Mouse (Mus musculus): ENCODE results near the gene Serpinb1c. TPM values are rescaled to one million over a fixed set of nuclear protein-coding genes. Genes with fewer than 3 reads are reported as not detected.
"Not testable (repeated sequence)": the region's sequence is repeated elsewhere in the genome, so short reads cannot be mapped to it uniquely, and the experiment has no call there.

Gene Serpinb1c
- polyA plus RNA-seq (2014; fragmentation: Nextera tagmentation; extraction: Ambion mirVana) = not detected in 2 replicates

DNA sequence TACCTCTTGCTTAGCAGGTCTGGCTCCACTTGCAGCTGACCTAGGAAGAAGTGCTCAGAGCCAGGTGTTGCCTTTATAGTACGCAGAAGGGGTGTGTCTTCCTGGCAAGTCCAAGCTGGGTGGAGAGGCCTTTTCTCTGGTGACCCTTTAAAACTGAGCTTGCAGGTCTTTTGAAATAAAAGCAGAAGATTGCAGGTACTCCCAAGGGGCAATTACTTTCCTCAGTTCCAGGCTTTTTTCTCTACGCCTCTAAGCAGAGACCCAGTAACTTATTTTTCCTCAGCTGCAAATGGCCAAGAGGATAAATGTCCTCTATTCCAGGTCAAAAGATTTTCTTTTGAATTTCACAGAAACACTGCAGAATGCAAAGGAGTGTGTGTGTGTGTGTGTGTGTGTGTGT lies at the start of gene Serpinb1c:
TSS of gene Serpinb1c (minus strand) at position 101 of the 400 bp plus-strand sequence.
- no peaks in the 10 kb centered on the region for H3K36me3 ChIP-seq (ENCODE audit: control insufficient read depth, insufficient read depth, low read length)
- H3K27me3 ChIP-seq (replicated peaks; ENCODE audit: control insufficient read depth, insufficient read depth, low read length) = no peaks in the 10 kb centered on the region
- no peaks in the 10 kb centered on the region for H3K9me3 ChIP-seq (ENCODE audit: control insufficient read depth, low read length)
- H3K4me3 ChIP-seq (ENCODE audit: low read depth, low read length) = no peak within 1 kb of the TSS
- H3K4me2 ChIP-seq (ENCODE audit: low read depth, low read length) = no peak within 1 kb of the TSS
- DNase-seq (ENCODE audit: low spot score) (no peak), ATAC-seq (ENCODE audit: low read depth) (no peak)
- H3K9ac ChIP-seq (ENCODE audit: low read depth, low read length) = no peak within 1 kb of the TSS
- 76% methylated on average over 2 of the region's 2 CpGs for WGBS
- H3K27ac ChIP-seq (replicated peaks; ENCODE audit: low read depth, low read length) = no peak within 1 kb of the TSS
- no peaks in the 10 kb centered on the region for H3K4me1 ChIP-seq (ENCODE audit: control insufficient read depth, insufficient read depth, low read length)

DNA sequence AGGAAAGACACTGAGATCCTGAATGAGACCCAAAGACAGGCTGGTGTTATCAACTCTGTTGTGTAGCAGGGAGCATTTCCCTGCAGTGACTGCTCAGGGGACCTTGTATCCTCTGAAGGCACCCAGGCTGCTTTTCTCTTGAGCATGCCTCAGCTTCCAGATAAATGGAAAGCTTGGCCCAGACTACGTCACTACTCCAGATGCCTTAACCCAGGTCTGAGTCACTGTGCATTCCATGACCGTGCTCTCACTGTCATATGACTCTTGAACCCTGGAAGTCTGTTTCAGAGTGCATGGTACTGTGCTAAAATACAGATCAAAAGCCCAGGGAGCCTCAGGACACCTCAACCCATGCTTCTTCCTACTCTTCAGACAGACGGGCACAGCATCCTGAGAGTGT lies 41.2 kb upstream of the Serpinb1c start:
- not testable (repeated sequence) for H3K27ac ChIP-seq (replicated peaks; ENCODE audit: low read depth, low read length); H3K27me3 ChIP-seq (replicated peaks; ENCODE audit: control insufficient read depth, insufficient read depth, low read length); ATAC-seq (ENCODE audit: low read depth); H3K9me3 ChIP-seq (ENCODE audit: control insufficient read depth, low read length); DNase-seq (ENCODE audit: low spot score); H3K36me3 ChIP-seq (ENCODE audit: control insufficient read depth, insufficient read depth, low read length); H3K4me2 ChIP-seq (ENCODE audit: low read depth, low read length); H3K4me3 ChIP-seq (ENCODE audit: low read depth, low read length); H3K4me1 ChIP-seq (ENCODE audit: control insufficient read depth, insufficient read depth, low read length); H3K9ac ChIP-seq (ENCODE audit: low read depth, low read length)
- WGBS = 78% methylated on average over 3 of the region's 3 CpGs

- ATAC-seq (ENCODE audit: low read depth); H3K4me3 ChIP-seq (ENCODE audit: low read depth, low read length): not testable (repeated sequence)
- 84% methylated on average over 4 of the region's 4 CpGs for WGBS
Observed at GRCm38 (mm10) chr13:32938275-32938674, 40.3 kb upstream of the Serpinb1c start.

GRCm38 (mm10) chr13:32934706-32935381 lies 36.8 kb upstream of the Serpinb1c start:
- peak; percentile 55; the same call in 1 of the 2 replicates for ATAC-seq (ENCODE audit: low read depth)
- H3K9ac ChIP-seq (ENCODE audit: low read depth, low read length) = no peak overlapping the region
- H3K4me2 ChIP-seq (ENCODE audit: low read depth, low read length) = no peak overlapping the region
- 0 out of 2 replicates have a peak, but pooled peaks cover 4% of the 10 kb centered on the region for H3K9me3 ChIP-seq (ENCODE audit: control insufficient read depth, low read length)
- 21% methylated on average over 1 of the region's 1 CpGs for WGBS
- H3K36me3 ChIP-seq (ENCODE audit: control insufficient read depth, insufficient read depth, low read length) = no peaks in the 10 kb centered on the region
- DNase-seq (ENCODE audit: low spot score) = peak; percentile 64
- H3K4me1 ChIP-seq (ENCODE audit: control insufficient read depth, insufficient read depth, low read length) = no peaks in the 10 kb centered on the region
- H3K27me3 ChIP-seq (replicated peaks; ENCODE audit: control insufficient read depth, insufficient read depth, low read length) = no peaks in the 10 kb centered on the region
- no peak overlapping the region for H3K4me3 ChIP-seq (ENCODE audit: low read depth, low read length)
- H3K27ac ChIP-seq (replicated peaks; ENCODE audit: low read depth, low read length) = no peak overlapping the region

More at GRCm38 (mm10) chr13:32938275-32938674, 40.3 kb upstream of the Serpinb1c start:
- H3K9me3 ChIP-seq (ENCODE audit: control insufficient read depth, low read length); H3K9ac ChIP-seq (ENCODE audit: low read depth, low read length); DNase-seq (ENCODE audit: low spot score); H3K4me2 ChIP-seq (ENCODE audit: low read depth, low read length); H3K4me1 ChIP-seq (ENCODE audit: control insufficient read depth, insufficient read depth, low read length); H3K27ac ChIP-seq (replicated peaks; ENCODE audit: low read depth, low read length); H3K36me3 ChIP-seq (ENCODE audit: control insufficient read depth, insufficient read depth, low read length); H3K27me3 ChIP-seq (replicated peaks; ENCODE audit: control insufficient read depth, insufficient read depth, low read length): not testable (repeated sequence)

DNA sequence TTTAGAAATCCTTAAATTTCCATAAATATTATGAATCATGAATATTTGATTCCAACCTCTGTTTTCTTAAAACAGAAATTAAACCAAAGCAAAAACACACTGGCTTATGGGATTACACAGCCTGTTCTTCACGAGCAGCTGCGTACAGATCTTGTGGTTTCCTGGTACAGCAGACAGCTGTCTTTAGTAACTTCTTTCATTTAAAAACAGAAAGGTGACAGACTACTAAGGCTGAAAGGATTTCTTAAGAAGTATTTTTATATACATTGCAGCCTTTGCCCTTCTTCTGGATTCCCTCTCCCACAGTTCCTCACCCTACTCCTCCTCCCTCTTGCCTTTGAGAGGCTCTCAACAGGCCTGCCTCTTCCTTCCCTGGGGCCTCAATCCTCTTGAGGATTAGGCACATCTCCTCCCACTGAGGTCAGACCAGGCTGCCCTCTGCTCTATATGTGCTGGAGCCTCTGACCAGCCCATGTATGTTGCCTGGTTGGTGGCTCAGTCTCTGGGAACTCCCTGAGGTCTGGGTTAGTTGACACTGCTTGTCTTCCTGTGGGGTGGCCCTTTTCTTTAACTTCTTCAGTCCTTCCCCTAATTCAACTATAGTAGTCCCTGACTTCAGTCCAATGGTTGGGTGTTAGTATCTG lies 31.2 kb upstream of the Serpinb1c start:
- WGBS = 54% methylated on average over 2 of the region's 2 CpGs
- H3K36me3 ChIP-seq (ENCODE audit: control insufficient read depth, insufficient read depth, low read length) = no peaks in the 10 kb centered on the region
- ATAC-seq (ENCODE audit: low read depth) = no peak
- no peak overlapping the region for H3K4me2 ChIP-seq (ENCODE audit: low read depth, low read length)
- 0 out of 2 replicates have a peak, but pooled peaks cover 4% of the 10 kb centered on the region for H3K9me3 ChIP-seq (ENCODE audit: control insufficient read depth, low read length)
- H3K27me3 ChIP-seq (replicated peaks; ENCODE audit: control insufficient read depth, insufficient read depth, low read length) = no peaks in the 10 kb centered on the region
- H3K9ac ChIP-seq (ENCODE audit: low read depth, low read length) = no peak overlapping the region
- H3K4me1 ChIP-seq (ENCODE audit: control insufficient read depth, insufficient read depth, low read length) = no peaks in the 10 kb centered on the region
- DNase-seq (ENCODE audit: low spot score) = peak; percentile 19
- no peak overlapping the region for H3K4me3 ChIP-seq (ENCODE audit: low read depth, low read length)
- H3K27ac ChIP-seq (replicated peaks; ENCODE audit: low read depth, low read length) = no peak overlapping the region; the same call in 1 of the 2 replicates

GRCm38 (mm10) chr13:32927241-32927640 lies 29.2 kb upstream of the Serpinb1c start:
- 59% methylated on average over 1 of the region's 1 CpGs for WGBS
- Histone ChIP-seq H3K4me3 (ENCODE audit: low read depth, low read length) (no peak overlapping the region), H3K27ac (replicated peaks; ENCODE audit: low read depth, low read length) (no peak overlapping the region), H3K36me3 (ENCODE audit: control insufficient read depth, insufficient read depth, low read length) (no peaks in the 10 kb centered on the region), H3K9ac (ENCODE audit: low read depth, low read length) (no peak overlapping the region), H3K27me3 (replicated peaks; ENCODE audit: control insufficient read depth, insufficient read depth, low read length) (no peaks in the 10 kb centered on the region), H3K4me2 (ENCODE audit: low read depth, low read length) (no peak overlapping the region), H3K4me1 (ENCODE audit: control insufficient read depth, insufficient read depth, low read length) (no peaks in the 10 kb centered on the region), H3K9me3 (ENCODE audit: control insufficient read depth, low read length) (0 out of 2 replicates have a peak, but pooled peaks cover 4% of the 10 kb centered on the region)
- ATAC-seq (ENCODE audit: low read depth) (no peak), DNase-seq (ENCODE audit: low spot score) (no peak)

DNA sequence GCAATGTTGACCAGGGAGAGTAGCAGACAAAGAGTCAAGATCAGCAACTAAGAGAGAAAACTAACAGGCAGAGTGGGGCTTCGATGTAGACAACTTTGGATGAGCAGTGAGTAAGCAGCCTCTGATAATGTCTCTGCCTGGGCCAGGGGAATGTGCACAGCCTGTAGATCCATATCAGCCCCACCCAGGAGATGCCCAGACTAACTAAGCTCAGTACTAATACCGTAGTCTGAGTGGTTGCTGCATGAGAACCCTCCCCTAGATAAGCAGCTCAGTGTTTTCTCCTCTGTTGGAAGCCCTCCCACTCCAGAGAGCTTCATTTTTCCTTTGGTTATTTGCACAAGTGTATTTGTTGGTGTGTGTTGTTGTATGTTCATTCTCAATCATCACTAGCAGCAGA lies 28.6 kb upstream of the Serpinb1c start:
- Histone ChIP-seq H3K4me3 (ENCODE audit: low read depth, low read length) (no peak overlapping the region), H3K27me3 (replicated peaks; ENCODE audit: control insufficient read depth, insufficient read depth, low read length) (no peaks in the 10 kb centered on the region), H3K4me1 (ENCODE audit: control insufficient read depth, insufficient read depth, low read length) (no peaks in the 10 kb centered on the region), H3K9me3 (ENCODE audit: control insufficient read depth, low read length) (0 out of 2 replicates have a peak, but pooled peaks cover 4% of the 10 kb centered on the region), H3K9ac (ENCODE audit: low read depth, low read length) (no peak overlapping the region), H3K27ac (replicated peaks; ENCODE audit: low read depth, low read length) (no peak overlapping the region), H3K4me2 (ENCODE audit: low read depth, low read length) (no peak overlapping the region), H3K36me3 (ENCODE audit: control insufficient read depth, insufficient read depth, low read length) (no peaks in the 10 kb centered on the region)
- DNase-seq (ENCODE audit: low spot score) (no peak), ATAC-seq (ENCODE audit: low read depth) (no peak)
- 76% methylated on average over 2 of the region's 2 CpGs for WGBS

DNA sequence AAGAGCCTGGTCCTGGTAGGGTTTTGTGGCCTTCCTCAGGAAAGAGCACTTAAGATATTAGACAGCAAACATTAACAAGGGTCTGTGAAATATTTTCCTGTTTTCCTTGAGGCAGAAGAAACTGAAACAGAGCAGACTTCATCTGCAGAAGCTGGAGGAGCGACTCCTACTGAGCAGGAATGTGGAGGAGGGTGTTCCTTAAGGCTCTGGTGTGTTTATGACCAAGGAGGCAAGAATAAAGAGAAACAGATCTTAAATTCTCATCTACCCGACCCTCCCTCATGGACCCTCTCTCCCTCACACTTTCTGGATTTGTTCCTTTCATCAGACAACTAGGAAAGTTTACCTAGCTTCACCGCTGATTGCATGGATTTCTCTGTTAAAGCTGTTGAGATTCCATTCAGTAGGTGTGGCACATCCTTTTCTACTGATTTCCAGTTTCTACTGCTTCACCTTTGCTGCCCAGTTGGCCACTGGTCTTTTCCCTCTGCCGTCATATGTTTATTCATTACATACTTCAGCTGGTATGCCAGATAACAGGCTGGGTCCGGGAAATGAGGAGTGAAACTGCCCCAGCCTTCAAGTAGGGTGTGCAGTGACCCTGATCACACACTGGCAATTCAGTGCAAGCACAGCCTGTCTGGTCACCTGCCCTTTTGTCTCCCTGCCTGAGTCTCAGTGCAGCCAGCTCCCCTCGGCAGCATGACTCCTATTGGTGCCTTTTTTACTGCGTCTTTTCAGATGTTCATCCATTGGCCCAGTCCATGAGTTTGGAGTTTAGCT lies 26.8 kb upstream of the Serpinb1c start:
- ATAC-seq (ENCODE audit: low read depth) (no peak), DNase-seq (ENCODE audit: low spot score) (no peak)
- H3K27ac ChIP-seq (replicated peaks; ENCODE audit: low read depth, low read length) = no peak overlapping the region
- H3K36me3 ChIP-seq (ENCODE audit: control insufficient read depth, insufficient read depth, low read length) = no peaks in the 10 kb centered on the region
- H3K27me3 ChIP-seq (replicated peaks; ENCODE audit: control insufficient read depth, insufficient read depth, low read length) = no peaks in the 10 kb centered on the region
- H3K9ac ChIP-seq (ENCODE audit: low read depth, low read length) = no peak overlapping the region
- no peaks in the 10 kb centered on the region for H3K9me3 ChIP-seq (ENCODE audit: control insufficient read depth, low read length)
- H3K4me2 ChIP-seq (ENCODE audit: low read depth, low read length) = no peak overlapping the region
- 52% methylated on average over 7 of the region's 7 CpGs for WGBS
- H3K4me3 ChIP-seq (ENCODE audit: low read depth, low read length) = no peak overlapping the region
- no peaks in the 10 kb centered on the region for H3K4me1 ChIP-seq (ENCODE audit: control insufficient read depth, insufficient read depth, low read length)
